Mouse (Mus musculus) testis, postnatal 14 days (tissue): ENCODE results near the gene Olfr110.
"Not testable (repeated sequence)": the region's sequence is repeated elsewhere in the genome, so short reads cannot be mapped to it uniquely, and the experiment has no call there.

ENCODE experiments used
- DNase-seq: peaks from one replicate; pipeline ENCODE4 v3.0.0; 2021; ENCODE audit warnings: low spot score

The Olfr110 gene

DNA sequence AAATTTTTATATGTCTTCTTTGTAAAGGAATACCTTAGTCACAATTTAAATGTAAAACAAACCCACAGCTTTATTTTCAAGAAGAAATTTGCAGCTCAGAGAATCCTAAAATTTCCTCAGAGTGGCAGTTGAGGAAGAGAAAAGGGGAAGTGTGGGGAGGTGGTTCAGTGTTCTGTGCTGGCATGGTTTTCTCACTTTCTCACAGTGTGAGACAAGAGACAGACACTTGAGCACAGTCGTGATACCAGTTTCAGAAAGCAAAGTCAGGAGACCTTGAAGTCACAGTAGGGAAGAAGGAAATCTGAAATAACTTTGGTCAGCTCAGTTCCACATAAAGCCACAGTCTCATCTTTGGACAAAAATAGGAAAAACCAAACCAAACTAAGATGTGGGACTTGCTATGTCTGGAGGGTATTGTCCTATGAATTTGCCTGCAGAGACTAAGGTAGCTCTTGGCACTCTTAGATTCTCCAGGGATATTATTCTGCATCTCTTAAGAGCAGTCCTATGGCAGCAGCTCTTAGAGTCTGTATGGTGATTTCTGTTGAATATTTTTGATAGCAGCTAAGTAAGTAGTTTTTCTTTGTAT, at the start of gene Olfr110:
Gene Olfr110 (plus strand): TSS at position 539 of the 589 bp plus-strand sequence.
- DNase-seq, result no peak

DNA sequence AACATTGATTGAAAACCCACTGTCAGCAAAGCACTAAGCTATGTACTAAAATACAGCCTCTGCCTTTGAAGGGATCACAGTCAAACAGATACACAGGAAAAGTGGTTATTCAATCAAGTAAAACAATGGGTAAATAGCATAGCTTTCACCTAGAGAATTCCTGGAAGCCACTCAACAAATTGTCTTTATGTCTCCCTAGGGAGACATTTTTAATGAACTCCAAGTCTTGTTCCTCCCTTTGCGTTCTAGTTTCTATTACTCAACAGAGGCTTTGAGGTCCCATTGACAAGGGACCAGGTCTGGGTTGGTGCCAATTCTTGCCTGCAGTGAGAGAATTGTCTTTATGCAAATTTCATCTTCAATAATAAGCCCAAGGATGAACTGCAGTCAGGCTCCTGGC, 47.1 kb upstream of the Olfr110 start, which contains the start of gene Olfr108:
Gene Olfr108 (plus strand): TSS at position 301 of the 400 bp plus-strand sequence.
- DNase-seq, result no peak

- DNase-seq, result no peak
These were observed 33.7 kb upstream of the Olfr110 start, which contains the start of gene Olfr109 for GRCm38 (mm10) chr17:37458616-37459015. Gene Olfr109, plus strand, starts transcription at chr17:37458916.

DNA sequence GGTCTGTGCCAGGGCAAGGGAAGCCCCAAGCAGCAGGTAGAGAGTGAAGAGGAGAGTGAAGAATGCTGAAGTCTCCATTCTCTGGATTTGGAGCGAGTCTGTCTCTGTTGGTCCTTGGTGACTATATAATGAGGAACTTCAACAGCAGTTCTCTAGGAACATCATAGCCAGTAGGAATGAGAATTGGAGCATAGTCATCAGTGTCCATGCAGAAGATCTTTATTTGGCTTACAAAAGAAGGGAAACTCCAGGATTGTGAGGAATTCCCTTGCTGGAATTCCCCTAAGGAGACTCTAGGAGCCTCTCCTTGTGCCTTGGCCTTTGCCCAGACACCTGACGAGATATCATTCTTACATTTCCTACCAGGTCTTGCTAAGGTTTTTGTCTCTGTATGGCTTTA, 8.8 kb upstream of the Olfr110 start, which contains the start of gene H2-M2:
Gene H2-M2 (minus strand): TSS at position 101 of the 400 bp plus-strand sequence.
- no peak for DNase-seq

- no peak for DNase-seq
These were observed 15.5 kb downstream of the Olfr110 start, which contains the start of gene Olfr111 for GRCm38 (mm10) chr17:37507730-37508129. Gene Olfr111, plus strand, starts transcription at chr17:37508030.

DNA sequence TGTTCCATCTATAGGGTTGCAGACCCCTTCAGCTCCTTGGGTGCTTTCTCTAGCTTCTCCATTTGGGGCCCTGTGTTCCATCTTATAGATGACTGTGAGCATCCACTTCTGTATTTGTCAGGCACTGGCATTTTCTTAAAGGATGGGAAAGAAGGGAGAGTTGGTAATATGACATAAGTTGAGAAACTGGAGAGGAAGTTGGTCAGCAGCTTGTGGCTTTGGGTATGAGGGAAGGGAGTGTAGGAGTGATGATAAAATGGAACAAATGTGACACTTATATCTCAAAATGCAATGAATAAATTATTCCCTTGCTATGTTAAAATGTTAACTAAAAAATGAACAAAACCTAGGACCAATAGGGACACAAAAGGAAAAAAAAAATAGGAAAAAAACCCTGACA, 32.3 kb downstream of the Olfr110 start:
- not testable (repeated sequence) for DNase-seq

GRCm38 (mm10) chr17:37525427-37525826, 33.2 kb downstream of the Olfr110 start:
- not testable (repeated sequence) for DNase-seq

DNA sequence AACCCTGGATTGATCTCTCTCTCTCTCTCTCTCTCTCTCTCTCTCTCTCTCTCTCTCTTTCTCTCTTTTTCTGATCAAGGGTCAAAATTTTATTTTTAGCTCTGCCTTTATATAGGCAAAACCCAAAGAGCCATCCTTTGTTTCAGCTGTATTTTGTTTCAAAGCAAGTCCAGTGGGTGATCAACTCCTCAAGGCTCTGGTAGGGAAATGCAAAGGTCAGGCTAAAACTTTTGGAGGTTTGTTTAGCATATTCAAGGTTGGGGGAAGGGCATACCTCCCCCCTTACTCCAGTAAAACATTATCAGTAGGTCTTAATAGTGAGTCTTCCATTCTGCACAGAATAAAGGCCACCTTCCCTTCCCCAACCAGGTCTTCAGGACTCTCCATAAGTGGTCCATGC, 42.9 kb downstream of the Olfr110 start:
- DNase-seq, result no peak

GRCm38 (mm10) chr17:37538416-37538815, 46.1 kb downstream of the Olfr110 start:
- DNase-seq, result not testable (repeated sequence)

- DNase-seq, result no peak
These were observed 49.3 kb downstream of the Olfr110 start for GRCm38 (mm10) chr17:37541454-37542119.

DNA sequence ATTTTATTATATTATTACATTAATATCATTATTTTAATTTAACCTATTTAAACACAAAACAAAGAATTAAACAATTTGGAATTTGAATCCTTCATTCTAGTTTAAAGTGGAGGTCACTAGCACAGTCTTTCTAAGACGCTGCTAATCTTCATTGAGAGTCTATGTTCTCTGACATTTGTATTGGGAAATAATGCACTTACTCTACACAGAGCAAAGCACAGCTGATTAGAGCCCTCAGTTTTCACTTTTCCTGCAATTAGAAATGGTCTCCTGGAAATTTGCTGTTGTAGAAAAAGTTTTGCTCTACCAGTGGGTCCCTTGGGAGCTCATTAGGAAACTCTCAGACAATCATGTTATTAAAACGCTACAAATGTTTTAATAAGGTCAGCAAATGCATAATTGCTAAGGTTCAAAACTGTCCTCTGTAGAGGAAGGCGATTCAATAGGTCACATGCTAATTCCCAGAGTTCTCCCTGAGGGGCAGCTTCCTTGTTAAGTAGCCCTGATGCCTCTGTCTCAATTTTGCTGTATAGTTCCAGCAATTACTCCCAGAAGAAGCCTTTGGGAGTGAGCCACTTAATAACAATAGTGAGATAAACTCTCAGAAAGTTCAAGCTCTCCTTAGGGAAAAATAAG, 51.6 kb downstream of the Olfr110 start:
- no peak for DNase-seq
